Mouse (Mus musculus) heart, adult 2 months (tissue): ENCODE results near the gene Nrn1.

Source experiments
- CTCF ChIP-seq: fragments of 200-600 bp; IDR thresholded peaks from 2 replicates; pipeline ENCODE4 v1.8.1; 2022; ENCODE audit warnings: antibody characterized with exemption, mild to moderate bottlenecking, moderate library complexity
- POLR2A ChIP-seq: fragments of 200-500 bp; IDR thresholded peaks from 2 replicates; pipeline ENCODE4 v1.6.1; 2011; ENCODE audit warnings: mild to moderate bottlenecking, low read depth, low read length, control low read depth; ENCODE audit not compliant: insufficient read depth

DNA sequence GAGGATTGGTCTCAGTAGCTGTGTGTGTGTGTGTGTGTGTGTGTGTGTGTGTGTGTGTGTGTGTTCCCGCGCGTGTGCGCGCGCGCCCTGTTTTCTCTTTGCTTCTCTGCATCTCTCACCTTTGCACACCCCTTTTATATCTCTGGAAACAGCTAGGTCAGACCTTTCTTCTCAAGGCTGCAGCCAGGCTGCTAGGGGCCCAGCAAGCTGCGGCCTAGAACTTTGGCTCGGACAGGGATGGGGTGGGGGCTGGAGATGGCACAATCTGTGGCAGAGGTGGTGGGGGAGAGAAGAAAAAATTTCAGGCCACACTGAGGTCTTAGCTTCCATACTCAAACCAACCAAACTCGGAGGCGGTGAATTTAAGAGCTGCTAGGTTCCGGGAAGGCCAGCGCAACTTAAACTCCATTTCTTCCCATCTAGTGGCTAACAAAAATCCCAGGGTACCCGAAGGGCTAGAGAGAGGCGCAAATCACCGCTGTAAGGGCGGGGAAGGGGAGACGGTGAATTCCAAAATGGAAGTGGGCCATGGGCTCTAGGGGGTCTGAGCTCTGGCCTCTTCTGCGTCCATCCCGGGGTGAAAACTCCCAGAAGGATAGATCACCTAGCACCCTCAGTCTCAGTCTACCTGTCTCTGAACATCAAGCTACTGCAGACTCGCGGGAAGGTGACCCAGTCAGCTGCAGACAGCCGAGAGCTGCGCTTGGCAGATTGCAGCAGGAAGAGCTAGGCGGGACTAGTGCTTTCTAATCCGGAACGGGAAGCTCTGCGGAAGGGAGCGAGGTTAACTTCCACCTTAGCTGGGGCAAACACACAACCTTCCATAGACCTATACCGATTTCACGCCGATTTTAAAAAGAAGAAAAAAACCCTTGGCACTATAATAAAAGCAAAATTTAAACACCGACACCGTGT lies 3.7 kb downstream of the Nrn1 start:
- TF ChIP-seq POLR2A: no peak
- TF ChIP-seq CTCF: no peak
